Mouse (Mus musculus) limb, embryonic 10.5 days (tissue): ENCODE results near the gene Gm17651. TPM values are rescaled to one million over a fixed set of nuclear protein-coding genes. Genes with fewer than 3 reads are reported as not detected.

Source experiments
- DNase-seq: peaks from one replicate; pipeline ENCODE4 v3.0.0-alpha.2; 2017; ENCODE audit warnings: low spot score
- H3K27ac ChIP-seq: fragments of 300-500 bp; sonication (generic); 2 replicates; pipeline ENCODE4 v1.5.1; 2016; ENCODE audit warnings: mild to moderate bottlenecking
- H3K27me3 ChIP-seq: fragments of 300-500 bp; sonication (generic); 2 replicates; pipeline ENCODE4 v1.6.1; 2016; ENCODE audit warnings: low read depth, mild to moderate bottlenecking; ENCODE audit not compliant: poor library complexity, severe bottlenecking
- H3K36me3 ChIP-seq: fragments of 300-500 bp; sonication (generic); 2 replicates; pipeline ENCODE4 v1.6.1; 2016; ENCODE audit warnings: mild to moderate bottlenecking, moderate library complexity
- H3K4me1 ChIP-seq: fragments of 300-500 bp; sonication (generic); 2 replicates; pipeline ENCODE4 v1.6.1; 2016
- H3K4me3 ChIP-seq: fragments of 300-500 bp; sonication (generic); 2 replicates; pipeline ENCODE4 v1.5.1; 2016; ENCODE audit warnings: mild to moderate bottlenecking, moderate library complexity
- H3K9me3 ChIP-seq: fragments of 300-500 bp; sonication (generic); replicated peaks from 2 replicates; pipeline ENCODE4 v1.6.1; 2016; ENCODE audit warnings: mild to moderate bottlenecking
- WGBS: fragments of 180-500 bp; shearing (Covaris S2); methylation state at CpG from one replicate; pipeline ENCODE4 v1.1.7; 2016; 5-methylcytosine and 5-hydroxymethylcytosine counted together
- polyA plus RNA-seq: library from polyadenylated mRNA; unstranded; fragments of >200 nt; fragmentation: Nextera tagmentation; extraction: Ambion mirVana; gene quantifications from 2 replicates; pipeline ENCODE4 v1.2.1, GENCODE M21; 2016

Gm17651 gene
- polyA plus RNA-seq, 1 experiment from 2014 or later: not detected

DNA sequence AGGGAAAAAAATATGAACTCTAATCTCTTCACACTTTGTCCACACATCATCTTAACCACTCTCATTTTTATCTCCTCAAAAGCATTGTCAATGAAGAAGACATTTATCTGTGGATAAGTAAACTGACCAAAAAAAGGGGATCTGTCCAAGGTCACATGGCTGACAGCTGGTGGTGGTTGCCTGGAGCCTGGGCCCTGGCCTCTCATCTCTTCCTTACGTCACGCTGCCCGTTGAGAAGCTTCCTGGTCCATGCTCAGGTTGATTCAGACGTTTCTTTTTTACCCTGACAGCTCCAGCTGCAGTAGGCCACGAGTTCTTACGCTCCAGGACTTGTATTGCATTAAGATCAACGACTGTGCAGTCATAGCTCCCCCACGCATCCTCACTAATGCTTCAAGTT, 8.3 kb downstream of the Gm17651 start:
- Histone ChIP-seq H3K36me3 (peaks cover 60% of the 10 kb centered on the region), H3K9me3 (no peaks in the 10 kb centered on the region), H3K4me1 (no peaks in the 10 kb centered on the region), H3K4me3 (no peak overlapping the region), H3K27ac (no peak overlapping the region), H3K27me3 (no peaks in the 10 kb centered on the region)
- WGBS: 85% methylated on average over 8 of the region's 8 CpGs
- DNase-seq: no peak

DNA sequence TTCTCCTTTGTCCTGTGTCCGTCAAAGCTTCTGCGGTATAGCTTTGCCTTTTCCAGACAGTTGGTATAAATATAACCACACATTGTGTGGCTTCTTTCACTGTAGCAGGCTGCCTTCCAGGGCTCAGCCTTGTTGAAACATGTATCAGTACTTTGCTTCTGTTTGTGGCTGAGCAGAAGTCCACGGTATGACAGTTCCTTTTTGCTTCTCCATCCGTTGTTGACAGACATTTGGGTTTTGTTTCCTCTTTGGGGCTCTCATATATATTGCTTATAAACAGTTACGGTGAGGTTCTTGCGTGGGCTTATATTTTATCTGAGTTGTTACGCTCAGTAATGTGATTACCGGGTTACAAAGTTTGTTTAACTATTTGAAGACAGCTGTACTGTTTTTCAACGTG, 9.0 kb downstream of the Gm17651 start:
- no peak for DNase-seq
- Histone ChIP-seq H3K4me3 (no peak overlapping the region), H3K4me1 (no peaks in the 10 kb centered on the region), H3K27me3 (no peaks in the 10 kb centered on the region), H3K36me3 (peaks cover 55% of the 10 kb centered on the region), H3K9me3 (no peaks in the 10 kb centered on the region), H3K27ac (no peak overlapping the region)
- 96% methylated on average over 9 of the region's 9 CpGs for WGBS

DNA sequence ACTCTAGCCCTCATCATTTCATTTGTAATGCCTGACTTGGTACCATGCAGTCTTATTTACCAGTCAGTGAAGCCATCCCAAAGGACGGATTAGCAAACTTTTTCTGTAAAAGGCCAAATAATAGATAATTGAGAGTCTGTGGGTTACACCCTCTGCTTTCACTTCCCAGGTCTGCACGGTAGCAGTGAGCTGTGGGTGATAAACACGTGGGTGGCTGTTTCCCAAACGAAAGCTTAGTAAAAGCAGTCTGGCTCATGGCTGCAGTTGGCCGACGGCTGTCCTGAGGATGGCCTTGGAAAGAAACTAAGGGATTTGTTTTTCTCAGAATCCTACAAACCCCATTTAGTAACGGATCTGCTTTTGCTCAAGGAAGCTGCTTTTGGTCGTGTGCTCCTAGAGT, 13.3 kb downstream of the Gm17651 start:
- Histone ChIP-seq H3K4me3 (no peak overlapping the region), H3K36me3 (peaks cover 23% of the 10 kb centered on the region), H3K9me3 (no peaks in the 10 kb centered on the region), H3K4me1 (peaks cover 18% of the 10 kb centered on the region), H3K27me3 (no peaks in the 10 kb centered on the region), H3K27ac (no peak overlapping the region)
- DNase-seq: no peak
- 65% methylated on average over 8 of the region's 8 CpGs for WGBS

DNA sequence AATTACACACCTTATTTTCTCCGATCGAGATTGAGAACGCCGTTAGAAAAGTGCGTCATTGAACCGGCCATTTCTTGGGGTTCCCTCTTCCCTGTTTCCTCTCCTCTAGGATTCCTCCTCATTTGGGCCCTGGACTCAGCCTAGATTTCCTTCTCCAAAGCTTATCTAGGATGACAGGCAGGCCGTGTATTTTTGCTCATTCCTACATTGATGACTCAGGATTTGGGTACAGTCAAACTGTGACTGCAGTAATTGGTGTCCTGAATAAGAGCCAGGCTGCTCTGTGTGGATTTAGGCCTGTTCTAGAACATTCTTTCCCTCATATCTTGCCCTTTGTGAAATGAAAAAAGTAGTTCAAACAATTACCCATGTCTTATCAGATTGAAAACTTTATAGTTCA, 14.7 kb downstream of the Gm17651 start:
- 86% methylated on average over 7 of the region's 7 CpGs for WGBS
- H3K27me3 ChIP-seq: no peaks in the 10 kb centered on the region
- no peaks in the 10 kb centered on the region for H3K9me3 ChIP-seq
- H3K4me3 ChIP-seq: no peak overlapping the region
- H3K27ac ChIP-seq: no peak overlapping the region
- peaks cover 18% of the 10 kb centered on the region for H3K4me1 ChIP-seq
- no peak for DNase-seq
- H3K36me3 ChIP-seq: peaks cover 18% of the 10 kb centered on the region

GRCm38 (mm10) chr3:97658426-97659193, 15.9 kb downstream of the Gm17651 start:
- H3K4me1 ChIP-seq: peaks cover 18% of the 10 kb centered on the region
- DNase-seq: peak; percentile 33
- H3K36me3 ChIP-seq: peaks cover 12% of the 10 kb centered on the region
- H3K27ac ChIP-seq: peak overlapping the region; percentile 92
- H3K27me3 ChIP-seq: no peaks in the 10 kb centered on the region
- 1% methylated on average over 47 of the region's 50 CpGs for WGBS
- peak overlapping the region; percentile 79 for H3K4me3 ChIP-seq
- H3K9me3 ChIP-seq: no peaks in the 10 kb centered on the region

GRCm38 (mm10) chr3:97657655-97658411, 16.7 kb downstream of the Gm17651 start, which contains the start of gene Prkab2:
Gene Prkab2 (plus strand): TSS chr3:97658193.
- H3K4me3 ChIP-seq: peak within 1 kb of the TSS; percentile 79
- peaks cover 6% of the 10 kb centered on the region for H3K36me3 ChIP-seq
- no peaks in the 10 kb centered on the region for H3K27me3 ChIP-seq
- peak; percentile 100 for DNase-seq
- no peaks in the 10 kb centered on the region for H3K9me3 ChIP-seq
- 2% methylated on average over 51 of the region's 51 CpGs for whole genome bisulfite sequencing
- peak within 1 kb of the TSS; percentile 92 for H3K27ac ChIP-seq
- H3K4me1 ChIP-seq: peaks cover 18% of the 10 kb centered on the region

DNA sequence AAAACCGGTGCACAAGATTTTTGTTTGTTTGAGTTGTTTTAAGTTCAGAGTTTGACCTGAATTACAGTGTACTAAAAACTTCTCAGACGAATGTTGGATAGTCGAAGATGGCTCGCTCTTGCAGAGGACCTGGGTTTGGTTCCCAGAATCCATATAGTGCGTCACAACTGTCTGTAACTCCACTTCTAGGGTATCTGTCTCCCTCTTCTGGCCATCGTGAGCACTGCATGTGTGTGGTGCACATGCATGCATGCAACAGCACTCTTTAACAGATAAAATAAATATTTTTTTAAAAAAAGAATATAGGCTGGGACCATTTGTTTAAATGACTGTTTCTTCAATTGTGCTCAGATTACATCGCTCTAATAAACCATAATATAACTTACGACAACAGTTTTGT, 19.6 kb downstream of the Gm17651 start:
- H3K4me1 ChIP-seq: peaks cover 18% of the 10 kb centered on the region

DNA sequence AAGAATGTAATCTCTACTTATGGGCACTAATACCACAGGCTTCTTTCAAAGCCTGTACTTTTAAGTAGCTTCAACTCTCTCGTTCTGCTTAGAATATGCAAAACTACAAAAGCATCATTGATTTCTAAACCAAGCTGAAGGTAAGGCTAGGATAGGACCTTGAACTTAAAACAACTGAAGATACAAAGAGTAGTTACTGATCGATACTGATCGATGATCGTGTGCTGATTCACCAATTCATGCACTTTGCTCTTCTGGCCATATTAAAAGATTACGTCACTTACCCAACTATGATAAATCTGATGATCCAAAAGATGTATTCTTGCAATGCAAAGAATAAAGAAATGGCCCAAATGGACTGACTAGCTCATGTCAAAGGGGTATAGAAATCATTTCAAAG, 20.7 kb downstream of the Gm17651 start:
- DNase-seq: no peak
- Histone ChIP-seq H3K9me3 (no peaks in the 10 kb centered on the region), H3K4me3 (no peak overlapping the region), H3K4me1 (peaks cover 8% of the 10 kb centered on the region), H3K27ac (no peak overlapping the region), H3K27me3 (no peaks in the 10 kb centered on the region), H3K36me3 (no peaks in the 10 kb centered on the region)
- 92% methylated on average over 5 of the region's 5 CpGs for WGBS

More for the DNA sequence above, 19.6 kb downstream of the Gm17651 start:
- Histone ChIP-seq H3K27ac (no peak overlapping the region), H3K9me3 (no peaks in the 10 kb centered on the region), H3K27me3 (no peaks in the 10 kb centered on the region), H3K4me3 (no peak overlapping the region), H3K36me3 (no peaks in the 10 kb centered on the region)
- DNase-seq: no peak
- 80% methylated on average over 8 of the region's 8 CpGs for whole genome bisulfite sequencing

DNA sequence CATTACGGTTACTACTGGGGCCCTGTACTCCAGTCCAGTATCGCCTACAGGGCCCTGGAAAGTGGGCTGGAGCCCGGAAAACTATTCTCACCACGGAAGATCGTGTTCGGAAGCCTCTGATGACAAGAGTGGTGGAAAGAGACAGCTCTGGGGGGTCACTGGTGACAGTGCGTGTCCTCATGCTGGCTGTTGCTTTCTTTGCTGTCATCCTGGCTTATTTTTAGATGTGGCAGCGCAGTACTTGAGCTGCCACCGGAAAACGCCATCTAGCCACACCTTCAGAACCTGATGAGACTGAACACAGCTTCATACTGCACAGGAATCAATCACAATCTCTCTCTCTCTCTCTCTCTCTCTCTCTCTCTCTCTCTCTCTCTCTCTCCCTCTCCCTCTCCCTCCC, 22.9 kb downstream of the Gm17651 start:
- Histone ChIP-seq H3K9me3 (no peaks in the 10 kb centered on the region), H3K27ac (no peak overlapping the region), H3K27me3 (no peaks in the 10 kb centered on the region), H3K36me3 (no peaks in the 10 kb centered on the region), H3K4me1 (no peaks in the 10 kb centered on the region), H3K4me3 (no peak overlapping the region)
- DNase-seq: no peak
- WGBS: 86% methylated on average over 10 of the region's 10 CpGs

GRCm38 (mm10) chr3:97649469-97649868, 25.0 kb downstream of the Gm17651 start:
- Histone ChIP-seq H3K27me3 (no peaks in the 10 kb centered on the region), H3K9me3 (no peaks in the 10 kb centered on the region), H3K4me3 (no peak overlapping the region), H3K4me1 (no peaks in the 10 kb centered on the region), H3K36me3 (no peaks in the 10 kb centered on the region), H3K27ac (no peak overlapping the region)
- 86% methylated on average over 6 of the region's 6 CpGs for WGBS
- DNase-seq: no peak

GRCm38 (mm10) chr3:97649022-97649421, 25.5 kb downstream of the Gm17651 start:
- H3K9me3 ChIP-seq: no peaks in the 10 kb centered on the region
- no peak overlapping the region for H3K4me3 ChIP-seq
- no peaks in the 10 kb centered on the region for H3K27me3 ChIP-seq
- H3K4me1 ChIP-seq: no peaks in the 10 kb centered on the region
- no peak overlapping the region for H3K27ac ChIP-seq
- DNase-seq: no peak
- no peaks in the 10 kb centered on the region for H3K36me3 ChIP-seq
- WGBS: 86% methylated on average over 3 of the region's 3 CpGs

DNA sequence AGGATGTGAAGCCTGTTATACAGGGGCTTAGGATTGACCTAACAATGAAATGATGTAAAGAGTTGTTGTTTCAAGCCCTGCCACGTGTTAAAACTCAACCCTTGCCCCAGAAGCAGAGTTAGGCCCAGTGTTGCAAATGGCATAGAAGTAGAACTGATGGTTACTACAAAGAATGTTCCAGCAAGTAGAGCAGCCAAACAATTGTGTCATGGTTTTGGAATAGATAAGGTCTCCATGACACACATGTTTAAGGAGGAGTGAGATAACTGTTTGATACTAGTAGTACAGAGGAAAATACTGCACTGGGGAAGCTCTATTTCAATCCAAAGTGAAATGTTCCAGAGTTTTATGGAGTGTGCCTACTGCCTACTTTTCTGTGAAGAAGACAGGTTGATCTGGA, 26.0 kb downstream of the Gm17651 start:
- Histone ChIP-seq H3K9me3 (no peaks in the 10 kb centered on the region), H3K27ac (no peak overlapping the region), H3K27me3 (no peaks in the 10 kb centered on the region), H3K4me1 (no peaks in the 10 kb centered on the region), H3K36me3 (no peaks in the 10 kb centered on the region), H3K4me3 (no peak overlapping the region)
- WGBS: 43% methylated on average over 1 of the region's 1 CpGs
- DNase-seq: no peak

- Histone ChIP-seq H3K9me3 (no peaks in the 10 kb centered on the region), H3K27me3 (no peaks in the 10 kb centered on the region), H3K4me1 (no peaks in the 10 kb centered on the region), H3K27ac (no peak overlapping the region), H3K4me3 (no peak overlapping the region), H3K36me3 (no peaks in the 10 kb centered on the region)
- WGBS: 88% methylated on average over 9 of the region's 9 CpGs
- DNase-seq: no peak
These were observed 32.5 kb downstream of the Gm17651 start for GRCm38 (mm10) chr3:97642001-97642400.
